Mouse (Mus musculus): ENCODE data around the gene Spns1. TPM values are rescaled to one million over a fixed set of nuclear protein-coding genes. Genes with fewer than 3 reads are reported as not detected.
A peak's percentile ranks its signal among the peaks of the same experiment; 100 is the strongest.

Gene Spns1
- total and polyA plus RNA-seq, 3 experiments: 36.4 to 61.7 (median 42.6) TPM

DNA sequence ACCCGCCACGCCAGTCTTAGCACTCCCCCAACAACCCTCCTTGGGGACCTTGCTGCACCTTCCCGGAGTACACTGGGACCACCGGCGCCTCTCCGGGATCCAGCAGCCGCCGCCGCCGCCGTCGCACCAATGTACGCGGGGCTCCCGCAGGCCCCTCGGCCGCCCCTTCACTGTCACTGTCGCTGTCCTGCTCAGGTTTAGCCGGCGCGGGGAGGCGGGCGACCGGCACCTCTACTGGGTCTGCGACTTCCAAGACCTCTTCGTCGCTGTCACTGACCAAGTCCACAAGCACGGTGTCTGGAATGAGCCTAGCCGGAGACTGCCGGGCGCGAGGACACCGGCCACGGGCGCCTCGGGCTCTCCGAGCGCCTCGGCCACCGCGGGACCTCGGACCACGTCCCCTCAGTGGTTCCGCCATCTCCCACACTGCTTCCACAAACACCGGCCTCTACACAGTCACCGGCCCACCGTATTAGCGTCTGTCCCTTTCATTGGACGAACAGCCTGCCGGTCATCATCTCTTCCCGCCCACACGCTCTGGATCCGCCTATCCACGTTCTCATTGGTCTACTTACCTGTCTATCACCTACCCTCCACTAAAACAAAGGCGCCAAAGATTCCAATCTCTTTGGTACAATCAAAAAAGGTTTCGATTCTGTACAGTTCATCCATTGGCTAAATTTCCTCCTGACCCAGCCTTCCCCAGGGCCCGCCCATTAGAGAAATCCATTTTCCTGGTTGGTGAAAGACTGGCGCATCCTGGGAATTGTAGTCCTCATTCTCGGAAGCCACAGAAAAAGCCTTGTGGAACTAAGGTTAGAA, 19.3 kb upstream of the Spns1 start, which contains the start of gene Nfatc2ip:
Gene Nfatc2ip, minus strand, starts transcription at position 440 of the 822 bp plus-strand sequence.
- H3K4me3 ChIP-seq (replicated peaks in 1 of 3; ENCODE audit: low read depth in 2 of 3, low read length in 2 of 3, poor library complexity in 1 of 3): peak within 1 kb of the TSS; percentile 88 to 95 (median 95)
- H3K36me3 ChIP-seq (replicated peaks in 1 of 2; ENCODE audit: control insufficient read depth in 1 of 2, insufficient read depth in 1 of 2, low read length in 1 of 2): peaks cover 4 to 12% of the 10 kb centered on the region in 2 experiments
- peak within 1 kb of the TSS; percentile 73 for H3K4me2 ChIP-seq (ENCODE audit: insufficient read depth, low read depth, poor library complexity, severe bottlenecking)
- TF ChIP-seq CTCF (conservative IDR thresholded peaks at IDR 0.05 in 1 of 2, IDR thresholded peaks at IDR 0.05 in 1 of 2; ENCODE audit: low read depth in 2 of 2, low read length in 2 of 2): no peak
- TF ChIP-seq MYC (IDR thresholded peaks at IDR 0.05; ENCODE audit: low read depth, low read length): 0 out of 2 replicates have a peak, but pooled peaks have one; percentile 24
- TF ChIP-seq TCF12 (IDR thresholded peaks at IDR 0.05; ENCODE audit: low read depth, low read length): peak; percentile 68
- TF ChIP-seq HCFC1 (IDR thresholded peaks at IDR 0.05; ENCODE audit: low read depth, low read length): peak; percentile 97
- no peak for TF ChIP-seq CHD1 (IDR thresholded peaks at IDR 0.05; ENCODE audit: low read depth, low read length)
- TF ChIP-seq NELFE (IDR thresholded peaks at IDR 0.05; ENCODE audit: low read depth, low read length): peak; percentile 82
- TF ChIP-seq RAD21 (IDR thresholded peaks at IDR 0.05; ENCODE audit: low read depth, low read length): no peak
- peak; percentile 99 for TF ChIP-seq CHD2 (IDR thresholded peaks at IDR 0.05; ENCODE audit: low read length)
- TF ChIP-seq PAX5 (IDR thresholded peaks at IDR 0.05; ENCODE audit: low read length): no peak
- no peak for TF ChIP-seq USF1 (IDR thresholded peaks at IDR 0.05; ENCODE audit: low read depth, low read length)
- peak; percentile 74; the same call in 1 of the 2 replicates for TF ChIP-seq TBP (conservative IDR thresholded peaks at IDR 0.05; ENCODE audit: low read depth, low read length)
- peak; percentile 54; the same call in 1 of the 2 replicates for TF ChIP-seq NRF1 (IDR thresholded peaks at IDR 0.05; ENCODE audit: low read depth, low read length)
- TF ChIP-seq GABPA (IDR thresholded peaks at IDR 0.05; ENCODE audit: insufficient replicate concordance, low read depth, low read length): no peak; the same call in 1 of the 2 replicates
- no peak for TF ChIP-seq USF2 (conservative IDR thresholded peaks at IDR 0.05; ENCODE audit: low read depth, low read length)
- peak; percentile 99 for TF ChIP-seq E2F4 (IDR thresholded peaks at IDR 0.05; ENCODE audit: insufficient replicate concordance, low read depth, low read length)
- TF ChIP-seq EP300 (IDR thresholded peaks at IDR 0.05; ENCODE audit: low read length): no peak
- no peak for TF ChIP-seq ZKSCAN1 (IDR thresholded peaks at IDR 0.05; ENCODE audit: borderline replicate concordance, low read depth, low read length)
- peak; percentile 93 for TF ChIP-seq IRF4 (IDR thresholded peaks at IDR 0.05; ENCODE audit: low read depth, low read length)
- TF ChIP-seq POLR2A (IDR thresholded peaks at IDR 0.05; ENCODE audit: low read depth, low read length): peak; percentile 91
- no peak for TF ChIP-seq ETS1 (conservative IDR thresholded peaks at IDR 0.05; ENCODE audit: low read depth, low read length)
- TF ChIP-seq MAFK (IDR thresholded peaks at IDR 0.05; ENCODE audit: insufficient replicate concordance, low read length): no peak
- peak; percentile 91 for TF ChIP-seq KAT2A (IDR thresholded peaks at IDR 0.05; ENCODE audit: insufficient replicate concordance, low read length)
- TF ChIP-seq JUND (conservative IDR thresholded peaks at IDR 0.05; ENCODE audit: low read depth, low read length): no peak
- no peak for TF ChIP-seq RCOR1 (conservative IDR thresholded peaks at IDR 0.05; ENCODE audit: low read depth, low read length)
- 0 out of 2 replicates have a peak, but pooled peaks have one; percentile 19 for TF ChIP-seq ZMIZ1 (IDR thresholded peaks at IDR 0.05; ENCODE audit: low read depth, low read length)
- TF ChIP-seq POLR2AphosphoS2 (IDR thresholded peaks at IDR 0.05; ENCODE audit: low read depth, low read length): 0 out of 2 replicates have a peak, but pooled peaks have one; percentile 35
- no peak for TF ChIP-seq SMC3 (IDR thresholded peaks at IDR 0.05; ENCODE audit: low read depth, low read length)
- no peak for TF ChIP-seq MEF2A (IDR thresholded peaks at IDR 0.05; ENCODE audit: borderline replicate concordance, low read depth, low read length)
- no peak for TF ChIP-seq MAZ (IDR thresholded peaks at IDR 0.05; ENCODE audit: low read depth, low read length)
- TF ChIP-seq MAX (IDR thresholded peaks at IDR 0.05; ENCODE audit: low read length): peak; percentile 15; the same call in 1 of the 2 replicates
- peak; percentile 82 for TF ChIP-seq MXI1 (IDR thresholded peaks at IDR 0.05; ENCODE audit: low read depth, low read length)
- TF ChIP-seq ZC3H11A (IDR thresholded peaks at IDR 0.05; ENCODE audit: low read depth, low read length): no peak
- no peak for TF ChIP-seq JUN (IDR thresholded peaks at IDR 0.05; ENCODE audit: insufficient read depth, low read depth, low read length)
- no peak for TF ChIP-seq ZNF384 (IDR thresholded peaks at IDR 0.05; ENCODE audit: low read depth, low read length)
- no peak for TF ChIP-seq UBTF (IDR thresholded peaks at IDR 0.05; ENCODE audit: low read depth, low read length)
- no peak for TF ChIP-seq BHLHE40 (IDR thresholded peaks at IDR 0.05; ENCODE audit: low read depth, low read length)
- TF ChIP-seq SIN3A (IDR thresholded peaks at IDR 0.05; ENCODE audit: low read length): peak; percentile 76
- TF ChIP-seq ELF1 (IDR thresholded peaks at IDR 0.05; ENCODE audit: low read depth, low read length): peak; percentile 97
- no peak within 1 kb of the TSS; the same call in 1 of the 2 replicates for H3K27ac ChIP-seq (ENCODE audit: insufficient read depth, low read depth)
- in situ Hi-C loops (cut with MboI; ENCODE audit: low pct_ligation_motif_present, low pct_unique_long_range_greater_than_20kb, low sequenced_read_pairs) (loop anchor here (5.0 kb wide), 3 partner anchors 41 to 131 kb away; no protein-coding TSS in a partner anchor), dilution Hi-C loops (cut with MboI; ENCODE audit: extremely low pct_ligation_motif_present, extremely low pct_unique_long_range_greater_than_20kb, low sequenced_read_pairs) (no loop called here)
- peaks cover 4% of the 10 kb centered on the region; the same call in 1 of the 2 replicates for H3K79me2 ChIP-seq (replicated peaks; ENCODE audit: control insufficient read depth, extremely low read depth, insufficient read depth, poor library complexity, severe bottlenecking)
- H3K4me1 ChIP-seq (ENCODE audit: control insufficient read depth in 1 of 2, insufficient read depth in 2 of 2): peaks cover 2 to 28% of the 10 kb centered on the region in 2 experiments; a peak in 2 of 4 replicates
- H3K9ac ChIP-seq (ENCODE audit: insufficient read depth, low read depth): peak within 1 kb of the TSS; percentile 87
- peak; percentile 99 for DNase-seq (ENCODE audit: extremely low read depth)
- no peaks in the 10 kb centered on the region for H3K9me3 ChIP-seq (replicated peaks; ENCODE audit: low read length)
- H3K27me3 ChIP-seq (replicated peaks): no peaks in the 10 kb centered on the region
